Mouse (Mus musculus): Measurements from ENCODE around the gene Smg6. TPM values are rescaled to one million over a fixed set of nuclear protein-coding genes. Genes with fewer than 3 reads are reported as not detected.

Smg6 gene
- polyA plus RNA-seq, 1 experiment from 2014 or later = 20.7 TPM

GRCm38 (mm10) chr11:74976835-74977687 is 51.4 kb downstream of the Smg6 start:
- no peak for ATAC-seq (ENCODE audit: low FRiP score)
- Histone ChIP-seq H3K27me3 (ENCODE audit: control insufficient read depth, insufficient read depth, low read length) (no peaks in the 10 kb centered on the region), H3K9ac (ENCODE audit: low read depth, low read length) (no peak overlapping the region), H3K27ac (ENCODE audit: low read depth, low read length) (no peak overlapping the region), H3K9me3 (ENCODE audit: control insufficient read depth, low read length) (no peaks in the 10 kb centered on the region), H3K36me3 (ENCODE audit: control insufficient read depth, insufficient read depth, low read length) (no peaks in the 10 kb centered on the region), H3K4me3 (ENCODE audit: low read depth, low read length) (no peak overlapping the region), H3K4me2 (replicated peaks; ENCODE audit: low read depth, low read length) (no peak overlapping the region), H3K4me1 (replicated peaks; ENCODE audit: control insufficient read depth, insufficient read depth, low read length) (no peaks in the 10 kb centered on the region)
- WGBS = 89% methylated on average over 3 of the region's 3 CpGs
- no peak for DNase-seq (ENCODE audit: low spot score)

GRCm38 (mm10) chr11:74981464-74981863 is 55.8 kb downstream of the Smg6 start:
- Histone ChIP-seq H3K27ac (ENCODE audit: low read depth, low read length) (no peak overlapping the region), H3K27me3 (ENCODE audit: control insufficient read depth, insufficient read depth, low read length) (no peaks in the 10 kb centered on the region), H3K4me2 (replicated peaks; ENCODE audit: low read depth, low read length) (no peak overlapping the region), H3K9me3 (ENCODE audit: control insufficient read depth, low read length) (no peaks in the 10 kb centered on the region), H3K4me3 (ENCODE audit: low read depth, low read length) (no peak overlapping the region), H3K4me1 (replicated peaks; ENCODE audit: control insufficient read depth, insufficient read depth, low read length) (no peaks in the 10 kb centered on the region), H3K36me3 (ENCODE audit: control insufficient read depth, insufficient read depth, low read length) (no peaks in the 10 kb centered on the region), H3K9ac (ENCODE audit: low read depth, low read length) (no peak overlapping the region)
- ATAC-seq (ENCODE audit: low FRiP score) (no peak), DNase-seq (ENCODE audit: low spot score) (peak; percentile 83)
- 55% methylated on average over 2 of the region's 2 CpGs for whole genome bisulfite sequencing

GRCm38 (mm10) chr11:74982241-74982640 is 56.6 kb downstream of the Smg6 start:
- Histone ChIP-seq H3K4me3 (ENCODE audit: low read depth, low read length) (no peak overlapping the region), H3K4me1 (replicated peaks; ENCODE audit: control insufficient read depth, insufficient read depth, low read length) (no peaks in the 10 kb centered on the region), H3K36me3 (ENCODE audit: control insufficient read depth, insufficient read depth, low read length) (no peaks in the 10 kb centered on the region), H3K9me3 (ENCODE audit: control insufficient read depth, low read length) (no peaks in the 10 kb centered on the region), H3K27ac (ENCODE audit: low read depth, low read length) (no peak overlapping the region), H3K4me2 (replicated peaks; ENCODE audit: low read depth, low read length) (no peak overlapping the region), H3K9ac (ENCODE audit: low read depth, low read length) (no peak overlapping the region), H3K27me3 (ENCODE audit: control insufficient read depth, insufficient read depth, low read length) (no peaks in the 10 kb centered on the region)
- DNase-seq (ENCODE audit: low spot score) (no peak), ATAC-seq (ENCODE audit: low FRiP score) (no peak)

- no peaks in the 10 kb centered on the region for H3K4me1 ChIP-seq (replicated peaks; ENCODE audit: control insufficient read depth, insufficient read depth, low read length)
- H3K27ac ChIP-seq (ENCODE audit: low read depth, low read length) = no peak overlapping the region
- DNase-seq (ENCODE audit: low spot score) (no peak), ATAC-seq (ENCODE audit: low FRiP score) (no peak)
- no peak overlapping the region for H3K4me3 ChIP-seq (ENCODE audit: low read depth, low read length)
- no peak overlapping the region for H3K4me2 ChIP-seq (replicated peaks; ENCODE audit: low read depth, low read length)
- WGBS = 55% methylated on average over 5 of the region's 5 CpGs
- H3K9me3 ChIP-seq (ENCODE audit: control insufficient read depth, low read length) = no peaks in the 10 kb centered on the region
- H3K9ac ChIP-seq (ENCODE audit: low read depth, low read length) = no peak overlapping the region
- H3K27me3 ChIP-seq (ENCODE audit: control insufficient read depth, insufficient read depth, low read length) = no peaks in the 10 kb centered on the region
- H3K36me3 ChIP-seq (ENCODE audit: control insufficient read depth, insufficient read depth, low read length) = 0 out of 2 replicates have a peak, but pooled peaks cover 5% of the 10 kb centered on the region
These were observed 62.5 kb downstream of the Smg6 start for GRCm38 (mm10) chr11:74988162-74988561.

- ATAC-seq (ENCODE audit: low FRiP score) (no peak), DNase-seq (ENCODE audit: low spot score) (no peak)
- 83% methylated on average over 2 of the region's 2 CpGs for WGBS
- Histone ChIP-seq H3K9ac (ENCODE audit: low read depth, low read length) (no peak overlapping the region), H3K4me3 (ENCODE audit: low read depth, low read length) (no peak overlapping the region), H3K27me3 (ENCODE audit: control insufficient read depth, insufficient read depth, low read length) (no peaks in the 10 kb centered on the region), H3K4me2 (replicated peaks; ENCODE audit: low read depth, low read length) (no peak overlapping the region), H3K36me3 (ENCODE audit: control insufficient read depth, insufficient read depth, low read length) (0 out of 2 replicates have a peak, but pooled peaks cover 5% of the 10 kb centered on the region), H3K4me1 (replicated peaks; ENCODE audit: control insufficient read depth, insufficient read depth, low read length) (no peaks in the 10 kb centered on the region), H3K27ac (ENCODE audit: low read depth, low read length) (no peak overlapping the region), H3K9me3 (ENCODE audit: control insufficient read depth, low read length) (no peaks in the 10 kb centered on the region)
These were observed 63.4 kb downstream of the Smg6 start for GRCm38 (mm10) chr11:74989047-74989446.

GRCm38 (mm10) chr11:74990501-74990900 is 64.9 kb downstream of the Smg6 start:
- Histone ChIP-seq H3K9ac (ENCODE audit: low read depth, low read length) (no peak overlapping the region), H3K4me1 (replicated peaks; ENCODE audit: control insufficient read depth, insufficient read depth, low read length) (no peaks in the 10 kb centered on the region), H3K36me3 (ENCODE audit: control insufficient read depth, insufficient read depth, low read length) (0 out of 2 replicates have a peak, but pooled peaks cover 5% of the 10 kb centered on the region), H3K4me3 (ENCODE audit: low read depth, low read length) (no peak overlapping the region), H3K4me2 (replicated peaks; ENCODE audit: low read depth, low read length) (no peak overlapping the region), H3K27ac (ENCODE audit: low read depth, low read length) (no peak overlapping the region), H3K9me3 (ENCODE audit: control insufficient read depth, low read length) (no peaks in the 10 kb centered on the region), H3K27me3 (ENCODE audit: control insufficient read depth, insufficient read depth, low read length) (no peaks in the 10 kb centered on the region)
- DNase-seq (ENCODE audit: low spot score) (no peak), ATAC-seq (ENCODE audit: low FRiP score) (no peak)
- WGBS = 86% methylated on average over 5 of the region's 5 CpGs

- Histone ChIP-seq H3K4me1 (replicated peaks; ENCODE audit: control insufficient read depth, insufficient read depth, low read length) (no peaks in the 10 kb centered on the region), H3K9ac (ENCODE audit: low read depth, low read length) (no peak overlapping the region), H3K27ac (ENCODE audit: low read depth, low read length) (no peak overlapping the region), H3K27me3 (ENCODE audit: control insufficient read depth, insufficient read depth, low read length) (no peaks in the 10 kb centered on the region), H3K9me3 (ENCODE audit: control insufficient read depth, low read length) (no peaks in the 10 kb centered on the region), H3K4me3 (ENCODE audit: low read depth, low read length) (no peak overlapping the region), H3K4me2 (replicated peaks; ENCODE audit: low read depth, low read length) (no peak overlapping the region), H3K36me3 (ENCODE audit: control insufficient read depth, insufficient read depth, low read length) (0 out of 2 replicates have a peak, but pooled peaks cover 5% of the 10 kb centered on the region)
- WGBS = 94% methylated on average over 1 of the region's 1 CpGs
- DNase-seq (ENCODE audit: low spot score) (no peak), ATAC-seq (ENCODE audit: low FRiP score) (no peak)
These were observed 65.7 kb downstream of the Smg6 start for GRCm38 (mm10) chr11:74991290-74991689.

- no peak overlapping the region for H3K4me2 ChIP-seq (replicated peaks; ENCODE audit: low read depth, low read length)
- no peaks in the 10 kb centered on the region for H3K4me1 ChIP-seq (replicated peaks; ENCODE audit: control insufficient read depth, insufficient read depth, low read length)
- 0 out of 2 replicates have a peak, but pooled peaks cover 5% of the 10 kb centered on the region for H3K36me3 ChIP-seq (ENCODE audit: control insufficient read depth, insufficient read depth, low read length)
- H3K27ac ChIP-seq (ENCODE audit: low read depth, low read length) = no peak overlapping the region
- H3K4me3 ChIP-seq (ENCODE audit: low read depth, low read length) = no peak overlapping the region
- H3K9ac ChIP-seq (ENCODE audit: low read depth, low read length) = no peak overlapping the region
- no peak for ATAC-seq (ENCODE audit: low FRiP score)
- H3K9me3 ChIP-seq (ENCODE audit: control insufficient read depth, low read length) = no peaks in the 10 kb centered on the region
- H3K27me3 ChIP-seq (ENCODE audit: control insufficient read depth, insufficient read depth, low read length) = no peaks in the 10 kb centered on the region
- 89% methylated on average over 9 of the region's 9 CpGs for WGBS
- DNase-seq (ENCODE audit: low spot score) = no peak
These were observed 66.9 kb downstream of the Smg6 start for GRCm38 (mm10) chr11:74992427-74992987.

- 0 out of 2 replicates have a peak, but pooled peaks cover 5% of the 10 kb centered on the region for H3K36me3 ChIP-seq (ENCODE audit: control insufficient read depth, insufficient read depth, low read length)
- DNase-seq (ENCODE audit: low spot score) (no peak), ATAC-seq (ENCODE audit: low FRiP score) (no peak)
- H3K4me1 ChIP-seq (replicated peaks; ENCODE audit: control insufficient read depth, insufficient read depth, low read length) = no peaks in the 10 kb centered on the region
- H3K4me2 ChIP-seq (replicated peaks; ENCODE audit: low read depth, low read length) = no peak overlapping the region
- H3K27ac ChIP-seq (ENCODE audit: low read depth, low read length) = no peak overlapping the region
- H3K4me3 ChIP-seq (ENCODE audit: low read depth, low read length) = no peak overlapping the region
- no peaks in the 10 kb centered on the region for H3K27me3 ChIP-seq (ENCODE audit: control insufficient read depth, insufficient read depth, low read length)
- H3K9ac ChIP-seq (ENCODE audit: low read depth, low read length) = no peak overlapping the region
- H3K9me3 ChIP-seq (ENCODE audit: control insufficient read depth, low read length) = no peaks in the 10 kb centered on the region
- WGBS = 88% methylated on average over 1 of the region's 1 CpGs
These were observed 68.5 kb downstream of the Smg6 start for GRCm38 (mm10) chr11:74994141-74994540.

All from hindbrain, embryonic 11.5 days (tissue).